Mouse (Mus musculus) heart, postnatal 10 days (tissue): Measurements from ENCODE around the gene Robo2. TPM values are rescaled to one million over a fixed set of nuclear protein-coding genes. Genes with fewer than 3 reads are reported as not detected.

ENCODE experiments used
- DNase-seq, 2 experiments: peaks; one replicate each; pipeline ENCODE4 v3.0.0; 2021
- intact Hi-C: fragments of 180-260 bp; cut with DNase I; formaldehyde crosslinking; loops from one replicate; pipeline ENCODE4 v1.15.1; 2025
- total RNA-seq, 2 experiments: library from RNA; stranded (reverse); gene quantifications; 2 replicates each; pipeline ENCODE4 v1.2.3; 2021

The Robo2 gene
- total RNA-seq, 2 experiments from 2014 or later: 3.7 to 4.7 TPM

DNA sequence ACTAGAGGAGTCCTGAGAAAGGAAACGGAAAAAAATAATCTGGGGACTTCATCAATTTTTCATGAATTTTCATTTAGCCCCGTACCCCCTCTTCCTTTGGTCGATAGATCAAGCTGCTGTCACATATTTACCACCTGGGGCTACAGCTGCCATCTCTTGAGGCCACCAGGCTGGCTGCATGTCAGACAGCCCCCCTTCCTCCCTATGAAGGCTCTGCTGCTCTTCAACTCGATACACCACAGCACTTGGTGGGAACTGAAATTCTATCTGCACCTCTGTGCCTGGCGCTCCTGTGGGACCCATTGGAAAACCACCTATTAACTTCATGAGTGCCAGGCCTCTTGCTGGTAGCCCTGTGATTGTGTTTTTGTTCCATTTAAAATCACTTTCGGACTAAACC is 63.2 kb downstream of the Robo2 start:
- intact Hi-C loops: no loop called here
- no peak for DNase-seq

- intact Hi-C loops: no loop called here
- DNase-seq: no peak
Observed at GRCm38 (mm10) chr16:74338969-74339630, 72.5 kb downstream of the Robo2 start.

DNA sequence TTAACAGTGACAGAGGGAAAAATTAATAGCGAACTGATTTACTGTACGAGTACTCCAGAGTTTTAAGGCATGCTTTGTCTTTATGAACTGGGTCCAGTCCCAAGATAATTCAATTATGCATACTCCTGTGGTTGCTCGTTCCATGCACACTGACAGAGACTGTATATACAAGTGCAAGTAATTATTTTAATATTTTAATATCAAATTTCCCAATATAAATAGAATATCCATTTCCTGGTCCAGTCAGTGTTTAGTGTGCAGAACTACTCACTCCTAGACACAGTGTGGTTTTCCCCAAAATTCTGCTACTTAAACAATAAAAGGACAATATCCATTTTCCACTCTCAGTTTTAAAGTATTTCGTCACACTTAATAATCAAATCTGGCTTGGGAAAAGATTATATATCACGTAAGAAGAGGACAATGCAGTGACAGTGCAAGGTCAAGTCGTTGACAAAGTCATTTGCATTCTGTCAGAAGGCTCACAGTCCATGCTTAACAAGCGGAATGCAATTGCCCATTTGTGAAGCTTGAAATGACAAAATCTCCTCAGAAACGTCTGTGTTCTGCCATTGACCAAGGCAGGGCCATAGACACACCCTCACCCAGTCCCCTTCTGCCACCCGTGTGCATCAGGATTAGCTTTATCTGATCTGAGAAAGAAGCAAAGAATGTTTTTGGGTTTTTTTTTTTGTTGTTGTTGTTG is 89.8 kb downstream of the Robo2 start:
- intact Hi-C loops: no loop called here

GRCm38 (mm10) chr16:74316150-74316549 is 95.5 kb downstream of the Robo2 start:
- DNase-seq: no peak
- intact Hi-C loops: no loop called here

More for the DNA sequence above, 89.8 kb downstream of the Robo2 start:
- no peak for DNase-seq

GRCm38 (mm10) chr16:74313222-74313621 is 98.4 kb downstream of the Robo2 start:
- DNase-seq: no peak
- intact Hi-C loops: no loop called here

DNA sequence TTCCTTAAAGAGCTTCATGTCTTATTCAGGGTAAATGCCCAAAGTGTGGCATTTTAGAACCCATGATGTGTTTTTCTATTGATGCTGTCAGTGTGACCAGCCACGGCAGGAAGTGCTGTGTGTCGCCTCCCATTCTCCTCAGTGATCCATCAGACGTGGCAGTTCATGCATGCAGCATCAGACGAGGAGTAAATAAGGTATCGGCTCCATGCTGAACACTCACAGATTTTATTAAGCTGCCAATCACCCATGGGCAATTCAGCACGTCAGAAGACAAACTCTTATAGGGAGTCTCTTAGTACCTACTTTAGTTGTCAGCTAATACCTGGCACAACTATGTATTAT is 104.1 kb downstream of the Robo2 start:
- intact Hi-C loops: no loop called here
- no peak for DNase-seq

GRCm38 (mm10) chr16:74306876-74307542 is 104.6 kb downstream of the Robo2 start:
- intact Hi-C loops: no loop called here
- no peak for DNase-seq

DNA sequence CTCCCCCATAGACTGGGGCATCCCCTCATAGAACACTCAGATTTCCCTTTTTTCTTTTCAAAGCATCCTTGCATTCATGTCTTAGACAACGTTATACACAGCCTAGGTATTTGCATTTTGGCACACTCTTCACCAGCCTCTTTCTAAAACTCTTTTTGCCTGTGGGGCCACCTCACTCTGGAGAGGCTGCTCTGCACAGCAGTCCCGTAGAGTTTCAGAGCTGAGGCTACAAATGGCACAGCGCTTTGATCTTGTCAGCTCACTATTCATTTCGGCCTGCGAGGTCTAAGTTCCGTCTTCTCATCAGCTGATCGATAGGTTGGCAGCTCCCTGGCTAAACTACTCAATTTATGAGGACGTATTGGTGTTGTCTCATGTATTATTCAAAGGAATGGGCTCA is 123.7 kb downstream of the Robo2 start:
- intact Hi-C loops: no loop called here
- no peak for DNase-seq

GRCm38 (mm10) chr16:74282549-74282948 is 129.1 kb downstream of the Robo2 start:
- no peak for DNase-seq
- intact Hi-C loops: no loop called here

DNA sequence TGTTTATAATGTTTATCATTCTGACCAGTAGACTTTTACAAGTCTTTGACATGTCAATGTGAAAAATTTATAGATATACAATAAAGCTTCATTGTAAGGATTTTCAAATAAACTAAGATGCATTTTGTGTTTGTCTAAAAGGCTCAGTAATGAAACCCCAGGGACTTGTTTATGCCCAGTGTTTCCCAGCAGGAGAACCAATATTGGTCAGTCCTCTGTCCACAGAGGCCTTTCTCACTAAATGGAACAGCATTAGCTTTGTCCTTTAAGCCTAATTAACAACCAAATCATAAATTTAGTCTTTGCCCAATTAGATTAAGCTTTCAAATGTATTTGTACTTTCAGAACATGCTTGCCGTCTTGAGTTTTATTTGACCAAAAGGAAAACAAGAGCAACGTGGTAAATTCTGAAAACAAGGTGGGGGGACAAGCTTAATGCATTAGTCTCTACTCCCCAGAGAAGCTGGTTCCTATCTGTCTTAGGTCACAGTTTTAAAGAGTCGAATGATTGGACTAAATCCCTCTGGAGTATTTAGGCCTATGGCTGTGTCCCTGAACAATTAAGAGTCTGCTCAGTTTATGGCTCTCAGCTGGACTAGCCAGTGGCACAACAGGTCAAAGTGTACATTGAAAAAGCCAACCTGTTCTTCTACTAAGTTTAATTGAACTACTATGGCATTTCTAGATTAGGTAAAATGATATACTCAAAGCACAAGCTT is 134.6 kb downstream of the Robo2 start:
- intact Hi-C loops: no loop called here
- no peak for DNase-seq

DNA sequence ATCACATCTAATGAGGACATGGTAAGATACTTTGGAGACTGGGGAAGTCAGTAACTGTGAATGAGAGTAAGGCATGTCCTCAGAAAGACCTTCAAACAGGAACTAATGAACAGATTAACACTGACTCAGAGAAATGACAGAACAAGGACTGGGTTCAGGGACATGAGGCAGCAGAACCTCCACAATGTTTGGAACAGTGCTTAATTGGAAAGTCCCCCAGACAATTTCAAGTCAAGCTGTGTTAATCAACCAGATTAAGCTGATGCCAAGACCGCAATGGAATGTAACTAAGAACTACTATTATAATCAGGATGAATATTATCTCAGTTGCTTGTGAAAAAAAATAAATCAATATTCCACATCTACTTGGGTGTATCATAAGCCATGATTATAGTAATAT is 137.0 kb downstream of the Robo2 start:
- no peak for DNase-seq
- intact Hi-C loops: no loop called here

DNA sequence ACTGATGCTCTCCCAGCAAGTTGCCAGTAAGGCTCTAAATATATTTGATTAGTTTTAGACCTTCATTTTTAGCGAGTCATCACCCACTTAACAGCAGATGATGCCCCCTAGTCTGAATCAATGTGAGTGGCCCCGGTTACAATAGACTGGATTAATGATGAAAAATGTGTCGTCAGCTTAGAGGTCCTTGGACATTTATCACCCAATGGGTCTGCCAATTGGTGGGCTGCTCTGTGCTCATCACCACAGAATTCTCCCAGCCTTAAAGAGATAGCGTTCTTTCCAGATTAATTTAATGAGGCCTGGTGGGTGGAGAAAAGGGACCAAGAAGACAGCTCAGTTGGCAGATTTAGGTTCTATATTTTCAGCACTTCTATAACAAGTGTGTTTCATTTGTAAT is 138.6 kb downstream of the Robo2 start:
- no peak for DNase-seq
- intact Hi-C loops: no loop called here

DNA sequence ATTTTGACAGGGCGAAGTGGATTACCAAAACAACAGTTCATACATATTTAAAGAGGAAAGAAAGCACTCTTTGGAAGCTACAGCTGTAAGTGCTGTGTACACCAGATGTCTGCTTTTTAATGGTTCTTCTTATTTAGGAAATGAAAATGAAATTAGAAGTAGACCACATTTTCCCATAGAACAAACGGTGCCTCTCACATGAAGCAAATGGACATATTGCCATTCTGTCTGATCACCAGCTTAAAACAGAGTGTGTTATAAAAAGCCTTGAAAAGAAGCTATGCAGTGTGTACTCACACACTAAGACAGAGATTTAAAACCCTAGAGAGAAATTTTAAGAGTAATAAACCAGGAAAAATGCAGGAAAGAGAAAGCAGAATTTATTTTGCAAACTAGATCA is 153.4 kb downstream of the Robo2 start:
- DNase-seq: no peak
- intact Hi-C loops: no loop called here

- DNase-seq: no peak
- intact Hi-C loops: no loop called here
Observed at GRCm38 (mm10) chr16:74244452-74244851, 167.2 kb downstream of the Robo2 start.

DNA sequence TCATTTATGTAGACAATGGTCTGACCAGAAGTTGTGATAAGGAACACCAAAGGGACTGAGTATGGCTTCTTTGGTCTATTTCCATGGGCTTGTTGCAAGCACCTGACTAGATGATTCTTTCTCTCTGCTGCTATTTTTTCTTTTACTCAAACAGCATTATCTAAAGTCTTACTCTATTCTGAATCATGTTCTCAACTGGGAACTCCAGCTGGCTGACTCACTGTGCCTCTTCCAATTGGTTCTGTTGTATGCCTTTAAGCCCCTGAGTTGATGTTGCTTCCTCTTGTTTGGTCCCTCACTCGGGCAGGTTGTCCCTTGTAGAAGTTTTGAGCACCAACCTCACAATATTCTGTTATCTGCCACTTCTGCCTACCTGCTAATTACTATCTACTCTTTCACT is 170.1 kb downstream of the Robo2 start:
- no peak for DNase-seq
- intact Hi-C loops: no loop called here

- DNase-seq: no peak
- intact Hi-C loops: no loop called here
Observed at GRCm38 (mm10) chr16:74237411-74237930, 174.2 kb downstream of the Robo2 start.

DNA sequence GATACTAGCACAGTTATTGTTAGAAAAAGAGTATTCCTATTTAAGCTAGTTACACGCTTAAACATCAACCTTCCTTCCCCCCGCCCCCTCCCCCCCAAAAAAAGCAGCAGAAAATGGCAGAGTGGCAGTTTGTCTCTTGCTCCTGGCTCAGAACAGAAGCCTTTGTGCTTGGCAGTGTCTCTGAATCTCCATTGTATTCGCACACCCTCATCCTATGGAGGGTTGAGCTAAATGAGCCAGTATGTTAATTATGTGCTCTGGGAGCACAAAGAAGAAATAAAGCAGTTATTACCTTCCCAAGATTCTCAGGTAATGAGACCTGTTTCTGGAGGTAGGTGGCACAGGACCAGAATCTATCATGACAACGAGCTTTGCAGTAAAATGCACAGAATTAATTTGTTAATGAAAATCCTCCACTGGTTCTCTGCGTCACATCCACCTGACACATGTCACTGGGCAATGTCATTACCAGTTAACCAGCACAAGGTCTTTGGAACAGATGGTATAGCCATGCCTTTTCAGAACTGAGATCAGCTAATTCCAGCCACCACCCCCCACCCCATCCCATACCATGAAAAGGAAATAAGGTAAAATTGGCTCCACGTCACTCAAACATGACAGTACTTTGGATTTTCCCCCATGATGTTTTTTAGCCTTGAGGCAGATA is 177.1 kb downstream of the Robo2 start:
- DNase-seq: no peak
- intact Hi-C loops: no loop called here

DNA sequence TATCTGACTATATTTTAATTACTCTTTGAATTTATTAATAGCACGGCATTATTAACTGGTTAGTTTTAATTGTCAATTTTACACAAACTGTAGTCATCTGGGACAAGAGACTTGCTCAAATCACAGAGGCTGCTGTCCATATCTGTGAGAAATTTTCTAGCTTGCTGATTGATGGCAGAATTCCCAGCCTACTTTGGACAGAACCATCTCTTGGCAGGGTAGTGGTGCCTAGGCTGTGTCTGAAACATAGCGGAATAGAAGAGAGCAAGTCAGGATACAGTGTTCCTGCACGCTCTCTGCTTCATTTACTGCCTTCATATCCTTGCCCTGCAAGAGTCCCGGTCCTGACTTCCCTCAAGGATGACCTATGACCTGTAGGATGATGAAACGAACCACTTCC is 178.0 kb downstream of the Robo2 start:
- peak; percentile 4 to 9 for DNase-seq
- intact Hi-C loops: no loop called here

DNA sequence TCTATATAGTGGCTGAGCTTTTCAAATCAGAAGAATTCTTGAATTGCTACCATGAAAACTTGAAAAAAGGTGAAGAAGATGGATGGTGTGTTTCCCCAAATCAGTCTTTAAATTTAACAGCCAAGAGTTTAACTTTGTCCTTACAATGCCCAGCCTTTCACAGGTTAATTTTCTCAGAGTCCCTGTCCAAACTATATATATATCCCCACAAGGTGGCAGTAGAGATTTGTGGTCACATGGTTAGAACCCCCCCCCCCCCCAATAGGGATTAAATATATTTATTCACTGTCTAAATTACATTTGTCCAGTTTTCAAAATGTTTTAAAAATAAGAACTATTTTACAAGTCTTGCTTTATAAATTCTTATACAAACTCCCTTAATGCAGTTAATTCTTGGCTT is 184.3 kb downstream of the Robo2 start:
- peak in 1 of 2 experiments; percentile 7 for DNase-seq

GRCm38 (mm10) chr16:74225423-74226272 is 186.0 kb downstream of the Robo2 start:
- intact Hi-C loops: loop anchor here (2.0 to 5.0 kb wide), 2 partner anchors 187 to 577 kb away; no protein-coding TSS in a partner anchor
- DNase-seq: no peak

More for the DNA sequence above, 184.3 kb downstream of the Robo2 start:
- intact Hi-C loops: loop anchor here (2.0 to 5.0 kb wide), 2 partner anchors 186 to 575 kb away; no protein-coding TSS in a partner anchor
